Mouse (Mus musculus) gastrocnemius, adult 2 months (tissue): ENCODE measurements around the gene Ing2. TPM values are rescaled to one million over a fixed set of nuclear protein-coding genes. Genes with fewer than 3 reads are reported as not detected.

Experiments
- DNase-seq: peaks from one replicate; pipeline ENCODE4 v3.0.0; 2022
- H3K27ac ChIP-seq: fragments of 200-600 bp; 2 replicates; pipeline ENCODE4 v1.8.1; 2022; ENCODE audit warnings: mild to moderate bottlenecking
- H3K4me3 ChIP-seq: fragments of 200-600 bp; 2 replicates; pipeline ENCODE4 v1.8.1; 2022; ENCODE audit warnings: mild to moderate bottlenecking, moderate library complexity
- CTCF ChIP-seq: fragments of 200-600 bp; IDR thresholded peaks from 2 replicates; pipeline ENCODE4 v1.8.1; 2022; ENCODE audit warnings: antibody characterized with exemption, mild to moderate bottlenecking, moderate library complexity
- intact Hi-C: fragments of 180-260 bp; cut with DNase I; formaldehyde crosslinking; loops from one replicate; pipeline ENCODE4 v1.15.1; 2025
- total RNA-seq, 2 experiments: library from RNA; stranded (reverse); gene quantifications; 2 replicates each; pipeline ENCODE4 v1.2.3; 2021

Ing2 gene
- total RNA-seq, 2 experiments from 2014 or later: 14.0 to 18.0 TPM

DNA sequence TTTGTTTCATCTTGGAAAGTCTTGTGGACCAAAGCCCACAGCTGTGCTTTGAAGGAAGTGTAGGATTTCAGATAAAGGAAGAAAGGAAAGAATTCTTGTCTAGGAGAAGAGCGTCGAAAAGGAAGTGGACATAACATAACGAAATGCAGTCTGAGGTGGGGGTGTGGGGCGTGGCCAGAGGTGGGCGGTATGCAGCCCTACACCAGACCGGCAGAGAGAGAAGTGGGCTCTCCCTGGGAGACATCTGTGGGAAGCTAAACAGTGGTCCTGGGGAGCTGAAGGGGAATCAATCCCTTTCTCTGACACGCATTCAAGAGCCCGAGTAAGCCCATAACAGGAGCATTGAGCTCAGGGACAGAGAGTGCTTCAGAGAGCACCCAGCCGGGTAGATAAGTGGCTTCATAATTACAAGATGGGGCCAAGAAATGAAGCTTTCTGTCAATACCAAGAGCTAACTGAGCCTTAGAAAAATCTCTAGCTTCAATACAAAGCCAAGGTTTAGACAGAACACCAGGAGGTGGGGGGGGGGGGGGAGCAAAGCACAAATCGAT lies 40.5 kb downstream of the Ing2 start:
- no peak for TF ChIP-seq CTCF
- Histone ChIP-seq H3K4me3 (no peak overlapping the region), H3K27ac (no peak overlapping the region)
- intact Hi-C loops: no loop called here
- DNase-seq: no peak

GRCm38 (mm10) chr8:47621144-47621543 lies 54.2 kb downstream of the Ing2 start:
- Histone ChIP-seq H3K4me3 (no peak overlapping the region), H3K27ac (no peak overlapping the region)
- TF ChIP-seq CTCF: no peak
- intact Hi-C loops: no loop called here
- no peak for DNase-seq

Other genes with a start within 250 kb of the Ing2 start
- 1 to 10 TPM; 7.3 to 9.5 TPM for gene Stox2, start 229.2 kb downstream of the Ing2 start, total RNA-seq
- 10 to 100 TPM; 17.5 to 19.1 TPM for gene Trappc11, start 142.1 kb downstream of the Ing2 start, total RNA-seq
- gene Rwdd4a, start 141.9 kb downstream of the Ing2 start, total RNA-seq: 10 to 100 TPM; 28.7 to 36.7 TPM
- gene Cdkn2aip, start 38.4 kb upstream of the Ing2 start, total RNA-seq: 1 to 10 TPM; 5.0 to 5.2 TPM
- not detected for gene Cldn24, start 146.6 kb upstream of the Ing2 start, total RNA-seq
- gene Cldn22, start 148.9 kb upstream of the Ing2 start, total RNA-seq: under 1 TPM; 0.31 TPM